Mouse (Mus musculus) heart, adult 2 months (tissue): ENCODE data around the gene Cd163. TPM values are rescaled to one million over a fixed set of nuclear protein-coding genes. Genes with fewer than 3 reads are reported as not detected.

ENCODE experiments used
- DNase-seq, 2 experiments: peaks; one replicate each; pipeline ENCODE4 v3.0.0; 2021
- H3K27ac ChIP-seq: fragments of 200-600 bp; 2 replicates; pipeline ENCODE4 v1.8.1; 2022
- H3K27me3 ChIP-seq: fragments of 200-500 bp; 2 replicates; pipeline ENCODE4 v1.6.1; 2012; ENCODE audit warnings: mild to moderate bottlenecking, low read length, inconsistent platforms, mixed read lengths; ENCODE audit not compliant: control insufficient read depth, insufficient read depth
- H3K36me3 ChIP-seq: fragments of 200-500 bp; 2 replicates; pipeline ENCODE4 v1.6.1; 2012; ENCODE audit warnings: low read length, inconsistent platforms; ENCODE audit not compliant: control insufficient read depth, insufficient read depth
- H3K4me1 ChIP-seq: fragments of 200-500 bp; 2 replicates; pipeline ENCODE4 v1.6.1; 2011; ENCODE audit warnings: low read length; ENCODE audit not compliant: control insufficient read depth, insufficient read depth
- H3K4me3 ChIP-seq: fragments of 200-600 bp; 2 replicates; pipeline ENCODE4 v1.8.1; 2022
- H3K79me2 ChIP-seq: fragments of 200-500 bp; replicated peaks from 2 replicates; pipeline ENCODE4 v1.6.1; 2012; ENCODE audit warnings: mild to moderate bottlenecking, inconsistent platforms, low read length, moderate library complexity, mixed read lengths; ENCODE audit not compliant: control insufficient read depth, insufficient read depth
- H3K9ac ChIP-seq: fragments of 200-500 bp; 2 replicates; pipeline ENCODE4 v1.6.1; 2012; ENCODE audit warnings: low read depth, mild to moderate bottlenecking, control low read depth, inconsistent platforms, low read length, mixed read lengths
- CTCF ChIP-seq: fragments of 200-600 bp; IDR thresholded peaks from 2 replicates; pipeline ENCODE4 v1.8.1; 2022; ENCODE audit warnings: antibody characterized with exemption, mild to moderate bottlenecking, moderate library complexity
- EP300 ChIP-seq: fragments of 200-500 bp; IDR thresholded peaks from 2 replicates; pipeline ENCODE4 v1.6.1; 2011; ENCODE audit warnings: low read depth, low read length, control low read depth; ENCODE audit not compliant: insufficient read depth
- POLR2A ChIP-seq: fragments of 200-500 bp; IDR thresholded peaks from 2 replicates; pipeline ENCODE4 v1.6.1; 2011; ENCODE audit warnings: mild to moderate bottlenecking, low read depth, low read length, control low read depth; ENCODE audit not compliant: insufficient read depth
- WGBS: fragments of 180-500 bp; shearing (Covaris S2); methylation state at CpG from one replicate; pipeline ENCODE4 v1.1.7; 2018; 5-methylcytosine and 5-hydroxymethylcytosine counted together
- intact Hi-C: fragments of 180-260 bp; cut with DNase I; formaldehyde crosslinking; loops from one replicate; pipeline ENCODE4 v1.15.1; 2025
- long read RNA-seq: library from polyadenylated mRNA; stranded (forward); transcript quantifications from one replicate; pipeline ENCODE4 v2.0.0, GENCODE M21; 2021
- polyA plus RNA-seq: library from polyadenylated mRNA; depleted of rRNA; stranded (reverse); fragments of >200 nt; gene quantifications from 2 replicates; pipeline ENCODE4 v1.2.3, GENCODE M21; 2012; rRNA removed
- total RNA-seq, 2 experiments: library from RNA; stranded (reverse); gene quantifications; 2 replicates each; pipeline ENCODE4 v1.2.3; 2021

The Cd163 gene
- total RNA-seq, result 10 to 100 TPM; 15.7 to 16.3 TPM
- polyA plus RNA-seq, result 2.7 and 4.3 TPM in 2 replicates
- long read RNA-seq, full-length matches to known transcripts, result 4 of 10 reads
- long read RNA-seq, partial matches to known transcripts, result 2 of 10 reads
- long read RNA-seq, other reads (novel, unspliced or antisense), result 4 of 10 reads

DNA sequence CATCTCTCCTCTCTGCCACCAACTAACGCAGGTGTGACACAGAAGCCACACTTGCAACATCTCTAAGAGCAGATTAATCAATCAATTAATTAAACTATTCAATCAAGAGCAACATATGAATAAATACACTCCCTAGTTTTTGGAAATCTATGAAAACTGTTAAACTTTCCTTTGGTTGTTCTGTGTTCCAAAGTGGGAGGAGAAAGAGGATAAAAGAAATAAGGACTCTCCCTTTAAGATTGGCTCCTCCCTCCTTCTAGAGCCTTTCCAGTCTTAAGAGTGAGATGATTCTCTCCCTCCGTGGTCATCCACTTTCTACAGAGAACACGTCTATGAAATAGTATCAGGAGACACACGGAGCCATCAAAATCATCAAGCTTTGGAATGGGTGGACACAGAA lies at the start of gene Cd163:
Gene Cd163, plus strand, starts transcription at position 301 of the 400 bp plus-strand sequence.
- Histone ChIP-seq H3K79me2 (no peaks in the 10 kb centered on the region), H3K4me3 (no peak within 1 kb of the TSS), H3K27me3 (no peaks in the 10 kb centered on the region), H3K4me1 (no peaks in the 10 kb centered on the region), H3K36me3 (no peaks in the 10 kb centered on the region), H3K27ac (no peak within 1 kb of the TSS), H3K9ac (no peak within 1 kb of the TSS)
- WGBS, result 83% methylated on average over 4 of the region's 4 CpGs
- TF ChIP-seq CTCF (no peak), POLR2A (no peak), EP300 (no peak)
- no peak for DNase-seq
- intact Hi-C loops, result no loop called here

DNA sequence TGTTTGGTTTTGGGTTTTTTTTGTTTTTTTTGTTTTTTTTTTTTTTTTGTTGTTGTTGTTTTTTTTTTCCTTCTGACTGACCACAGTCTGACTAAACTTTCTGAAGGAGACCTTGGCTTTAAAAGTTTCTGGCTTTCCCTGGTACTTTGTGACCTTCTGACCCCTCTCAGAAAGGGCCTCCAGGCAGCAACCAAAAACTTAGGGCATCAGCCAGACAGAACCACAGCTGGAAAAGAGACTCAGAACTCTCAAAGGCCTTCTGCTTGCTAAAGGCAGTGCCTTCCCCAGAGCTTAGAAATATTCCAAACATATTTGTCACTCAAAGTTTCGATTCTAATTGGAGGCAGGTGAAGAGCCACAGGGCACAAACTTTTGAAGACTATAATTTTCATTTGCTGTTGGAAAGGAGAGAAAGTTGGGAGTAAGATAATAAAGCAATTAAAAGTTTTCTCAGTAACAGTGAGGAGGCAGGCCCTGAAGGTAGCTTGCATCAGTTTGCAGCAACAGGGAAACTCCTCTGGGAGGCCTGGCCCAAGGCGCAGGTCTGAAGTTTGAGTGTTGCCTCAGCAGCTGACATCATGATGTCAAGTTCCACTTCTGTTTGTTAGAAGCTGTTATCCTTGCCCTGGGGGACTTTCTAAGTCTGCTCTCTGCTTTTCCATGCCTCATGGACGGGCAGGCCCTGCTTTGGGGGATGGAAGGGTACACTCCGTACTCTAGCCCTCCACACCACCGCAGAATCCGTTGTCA lies 48.6 kb upstream of the Cd163 start:
- WGBS, result 69% methylated on average over 6 of the region's 6 CpGs
- no peaks in the 10 kb centered on the region for H3K4me1 ChIP-seq
- H3K79me2 ChIP-seq, result no peaks in the 10 kb centered on the region
- TF ChIP-seq EP300 (no peak), POLR2A (no peak), CTCF (no peak)
- no peaks in the 10 kb centered on the region for H3K27me3 ChIP-seq
- intact Hi-C loops, result no loop called here
- DNase-seq, result no peak
- H3K9ac ChIP-seq, result no peak overlapping the region
- H3K4me3 ChIP-seq, result no peak overlapping the region
- no peak overlapping the region for H3K27ac ChIP-seq
- no peaks in the 10 kb centered on the region for H3K36me3 ChIP-seq

DNA sequence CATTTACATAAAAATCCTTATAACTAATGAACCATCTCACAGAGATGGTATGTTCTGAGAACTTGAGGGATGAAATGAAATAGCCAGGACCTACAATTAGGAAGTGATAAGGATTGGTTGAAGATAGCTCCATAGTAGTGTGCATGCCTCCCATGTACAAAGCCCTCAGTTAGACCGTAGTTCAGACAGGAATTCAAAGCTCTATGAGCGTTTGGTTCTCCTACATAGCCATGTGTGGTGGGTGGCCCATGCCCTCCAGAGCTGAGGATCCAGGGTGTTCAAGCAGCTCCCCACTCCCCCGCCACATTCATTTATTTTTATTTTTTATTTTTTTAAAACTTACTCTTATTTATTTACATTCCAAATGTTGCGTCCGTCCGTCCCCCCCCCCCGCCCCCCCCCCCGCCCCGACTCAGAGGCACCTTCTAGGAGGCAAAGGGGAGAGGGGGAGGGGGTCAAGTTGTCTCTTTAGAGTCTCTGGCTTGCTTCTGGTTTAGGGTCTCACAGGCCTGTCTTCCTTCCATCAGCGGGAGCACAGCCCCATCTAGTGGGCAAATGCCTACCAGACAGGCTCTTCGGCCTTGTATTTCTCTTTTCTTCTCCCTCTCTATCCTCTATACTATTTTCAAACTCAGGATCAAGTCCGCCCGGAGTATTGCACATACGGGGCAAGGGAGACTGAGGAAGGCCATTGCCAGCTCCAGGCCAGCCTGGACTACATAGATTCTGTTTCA lies 44.1 kb upstream of the Cd163 start:
- no peaks in the 10 kb centered on the region for H3K4me1 ChIP-seq
- H3K36me3 ChIP-seq, result no peaks in the 10 kb centered on the region
- no peak overlapping the region for H3K9ac ChIP-seq
- H3K4me3 ChIP-seq, result no peak overlapping the region
- TF ChIP-seq EP300 (no peak), CTCF (peak; percentile 75)
- peak; percentile 33 to 59 for DNase-seq
- H3K79me2 ChIP-seq, result no peaks in the 10 kb centered on the region
- 17% methylated on average over 14 of the region's 14 CpGs for WGBS
- H3K27me3 ChIP-seq, result no peaks in the 10 kb centered on the region
- intact Hi-C loops, result loop anchor here (2.0 kb wide), 1 partner anchor 330 kb away; no protein-coding TSS in a partner anchor
- H3K27ac ChIP-seq, result no peak overlapping the region

DNA sequence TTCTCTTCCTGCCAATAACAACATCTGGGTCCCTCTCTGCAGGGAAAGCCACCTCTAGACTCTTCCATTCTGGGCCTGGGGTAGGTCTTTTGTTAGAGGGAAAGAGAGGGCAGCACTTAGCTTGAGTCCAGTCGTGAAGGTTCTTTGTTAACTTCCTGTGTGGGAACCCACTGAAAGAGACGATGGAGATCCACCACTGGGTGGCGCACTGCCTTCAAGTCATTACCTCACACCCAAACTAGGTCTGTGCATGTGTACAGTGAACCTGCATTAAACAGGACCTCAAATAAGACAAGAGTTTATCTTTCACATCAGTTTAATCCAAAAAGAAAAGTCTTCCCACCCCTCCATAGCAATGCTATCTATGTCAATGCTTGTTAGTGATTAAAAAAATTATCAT lies 41.8 kb upstream of the Cd163 start:
- peak; percentile 56 to 69 for DNase-seq
- no peaks in the 10 kb centered on the region for H3K4me1 ChIP-seq

DNA sequence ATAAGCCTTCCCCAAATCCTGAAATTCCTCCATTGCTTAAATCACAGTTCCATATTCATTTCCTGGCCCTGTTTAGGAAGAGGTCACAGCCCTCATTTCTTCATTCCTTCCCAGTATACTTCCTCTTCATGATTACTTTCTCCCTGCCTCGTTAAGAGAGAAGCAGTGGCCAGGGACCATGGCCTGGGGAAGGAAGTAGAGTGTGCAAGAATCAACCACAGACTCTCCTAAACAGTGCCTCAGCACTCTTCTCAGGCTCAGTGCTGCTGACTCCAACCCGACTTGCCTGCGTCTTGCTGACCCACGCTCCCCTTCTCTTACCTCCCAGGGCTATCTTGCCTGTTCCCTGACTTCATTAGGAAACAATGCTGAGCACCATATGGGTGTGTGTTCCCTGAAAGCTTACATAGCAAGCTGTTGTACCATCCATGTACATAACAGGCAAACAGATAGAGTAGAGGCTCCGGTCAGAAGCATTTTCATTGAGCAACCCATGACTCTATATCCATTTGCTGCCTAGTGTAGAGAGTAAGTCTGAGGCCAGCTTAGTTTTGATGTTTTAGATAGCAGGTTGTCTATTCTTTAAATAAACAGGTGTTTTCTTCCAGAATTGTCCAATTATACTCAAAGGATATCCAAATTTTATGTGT lies 31.1 kb upstream of the Cd163 start:
- WGBS, result 58% methylated on average over 5 of the region's 5 CpGs
- Histone ChIP-seq H3K36me3 (no peaks in the 10 kb centered on the region), H3K9ac (no peak overlapping the region), H3K4me3 (no peak overlapping the region), H3K27me3 (no peaks in the 10 kb centered on the region), H3K79me2 (no peaks in the 10 kb centered on the region), H3K27ac (no peak overlapping the region), H3K4me1 (no peaks in the 10 kb centered on the region; the same call in 1 of the 2 replicates)
- intact Hi-C loops, result no loop called here
- no peak for TF ChIP-seq POLR2A
- no peak for TF ChIP-seq CTCF
- 0 out of 2 replicates have a peak, but pooled peaks have one; percentile 18 for TF ChIP-seq EP300
- peak in 1 of 2 experiments; percentile 46 for DNase-seq

More for the DNA sequence above, 41.8 kb upstream of the Cd163 start:
- Histone ChIP-seq H3K9ac (no peak overlapping the region), H3K36me3 (no peaks in the 10 kb centered on the region), H3K27me3 (no peaks in the 10 kb centered on the region), H3K79me2 (no peaks in the 10 kb centered on the region), H3K4me3 (no peak overlapping the region), H3K27ac (no peak overlapping the region)
- TF ChIP-seq CTCF (peak; percentile 72), EP300 (no peak), POLR2A (no peak)
- intact Hi-C loops, result loop anchor here (1.0 kb wide), 1 partner anchor 117 kb away; no protein-coding TSS in a partner anchor
- 3% methylated on average over 3 of the region's 3 CpGs for WGBS
